8 mouse cellular contexts compared by ENCODE assay signal in the genomic region with DNA sequence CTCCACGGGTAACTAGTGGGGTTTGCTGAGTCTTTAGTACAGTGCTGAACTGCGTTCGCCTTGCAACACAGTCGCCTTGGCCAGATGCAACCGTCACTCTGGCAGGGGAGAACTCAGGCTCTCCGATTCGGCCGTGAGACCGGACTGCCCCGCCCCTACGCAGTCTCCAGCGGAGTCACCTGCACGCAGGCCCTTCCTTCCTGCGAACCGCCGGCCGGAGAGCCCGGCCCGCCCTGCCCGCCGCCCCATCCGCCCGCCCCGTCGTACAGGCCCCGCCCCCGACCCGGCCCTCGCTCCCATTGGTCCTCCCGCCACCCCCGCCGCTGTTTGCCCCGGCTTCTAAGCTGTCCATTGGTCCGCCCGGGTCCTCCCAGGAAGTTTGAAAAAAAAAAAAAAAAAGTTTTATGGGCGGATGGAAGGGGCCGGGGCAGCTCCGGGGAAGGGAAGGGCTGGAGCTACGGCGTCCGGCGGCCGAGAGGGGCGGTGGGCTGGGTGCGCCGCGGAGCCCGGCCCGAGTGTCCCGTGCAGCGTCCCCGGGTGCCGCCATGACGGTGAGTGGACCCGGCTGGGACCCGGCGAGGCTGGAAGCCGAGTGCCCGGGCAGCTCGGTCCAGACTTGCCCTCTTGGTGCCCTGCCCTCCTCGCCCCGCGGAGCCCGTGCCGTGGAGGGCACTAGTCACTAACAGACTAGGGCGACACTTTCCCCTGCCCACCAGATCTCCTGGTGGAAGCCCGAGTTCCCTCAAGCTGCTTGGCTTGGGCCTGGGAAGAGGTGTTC. TPM values are rescaled to one million over a fixed set of nuclear protein-coding genes. Genes with fewer than 3 reads are reported as not detected.
DNase-seq lines count a peak whose midpoint lies in the region; ATAC-seq lines count a peak whose summit lies in the region.

No protein-coding gene starts in this region.

- peak overlapping the region; percentile 76 for H3K9ac ChIP-seq in embryonic facial prominence, embryonic 11.5 days (replicated peaks; ENCODE audit: low read length)
- peak overlapping the region; percentile 88 for H3K9ac ChIP-seq in liver, embryonic 11.5 days (ENCODE audit: low read depth, low read length)

- peak overlapping the region; percentile 83 for H3K4me3 ChIP-seq in embryonic facial prominence, embryonic 11.5 days (ENCODE audit: low read depth, low read length)
- peak overlapping the region; percentile 92 for H3K4me3 ChIP-seq in liver, embryonic 11.5 days (ENCODE audit: low read depth, low read length)

- peak overlapping the region; percentile 93 for H3K4me2 ChIP-seq in embryonic facial prominence, embryonic 11.5 days (ENCODE audit: low read depth, low read length)
- peak overlapping the region; percentile 88 for H3K4me2 ChIP-seq in liver, embryonic 11.5 days

- H3K9me3 ChIP-seq in embryonic facial prominence, embryonic 11.5 days (replicated peaks; ENCODE audit: control insufficient read depth, low read length) = no peaks in the 10 kb centered on the region
- H3K9me3 ChIP-seq in liver, embryonic 11.5 days (ENCODE audit: control insufficient read depth, low read length) = no peaks in the 10 kb centered on the region

- H3K4me1 ChIP-seq in embryonic facial prominence, embryonic 11.5 days (ENCODE audit: control insufficient read depth, insufficient read depth, low read length) = peaks cover 16% of the 10 kb centered on the region
- H3K4me1 ChIP-seq in liver, embryonic 11.5 days (replicated peaks; ENCODE audit: control insufficient read depth, insufficient read depth, low read length) = peaks cover 45% of the 10 kb centered on the region

- H3K27ac ChIP-seq in embryonic facial prominence, embryonic 11.5 days (replicated peaks; ENCODE audit: low read depth, low read length) = peak overlapping the region; percentile 75
- peak overlapping the region; percentile 99 for H3K27ac ChIP-seq in liver, embryonic 11.5 days (ENCODE audit: low read depth, low read length)

- H3K27me3 ChIP-seq in embryonic facial prominence, embryonic 11.5 days (ENCODE audit: control insufficient read depth, insufficient read depth, low read length) = no peaks in the 10 kb centered on the region
- H3K27me3 ChIP-seq in liver, embryonic 11.5 days (replicated peaks; ENCODE audit: control insufficient read depth, insufficient read depth, low read length) = no peaks in the 10 kb centered on the region

- H3K36me3 ChIP-seq in embryonic facial prominence, embryonic 11.5 days (replicated peaks; ENCODE audit: control insufficient read depth, insufficient read depth, low read depth, low read length) = no peaks in the 10 kb centered on the region
- H3K36me3 ChIP-seq in liver, embryonic 11.5 days (ENCODE audit: control insufficient read depth, insufficient read depth, low read length) = no peaks in the 10 kb centered on the region

- DNase-seq in B cell, adult 2 months = peak; percentile 83
- DNase-seq in adrenal gland, postnatal 36 days = peak; percentile 95
- DNase-seq in embryonic facial prominence, embryonic 11.5 days (ENCODE audit: low spot score) = peak; percentile 95
- peak; percentile 87 for DNase-seq in heart, adult 8-10 months (ENCODE audit: low spot score)
- DNase-seq in kidney, adult 8-10 months = peak; percentile 90 to 93
- peak; percentile 88 for DNase-seq in liver, embryonic 11.5 days (ENCODE audit: low spot score)
- peak; percentile 77 to 81 for DNase-seq in spleen, postnatal 14 days (ENCODE audit: low spot score in 2 of 2)

- peak; percentile 68 for ATAC-seq in embryonic facial prominence, embryonic 11.5 days (replicated peaks; ENCODE audit: insufficient number of reproducible peaks, low FRiP score, low TSS enrichment, low read depth)
- ATAC-seq in liver, embryonic 11.5 days (replicated peaks; ENCODE audit: low FRiP score) = peak; percentile 87
- ATAC-seq in monocyte, adult 5-6 weeks (replicated peaks; ENCODE audit: insufficient number of reproducible peaks, low FRiP score, low TSS enrichment, poor library complexity, severe bottlenecking) = peak; percentile 75

- WGBS in embryonic facial prominence, embryonic 11.5 days = under 1% methylated on average over 65 of the region's 67 CpGs
- WGBS in liver, embryonic 11.5 days = under 1% methylated on average over 65 of the region's 67 CpGs

RNA-seq across cellular contexts. Expression of a gene that starts 35.3 kb away (rescaled TPM):
- total RNA-seq in adrenal gland, postnatal 36 days (2021) = 100 to 1,000 TPM; 111 to 142 TPM
- polyA plus RNA-seq in embryonic facial prominence, embryonic 11.5 days (2014; fragmentation: Nextera tagmentation; extraction: Ambion mirVana) = 33.4 and 36.9 TPM in 2 replicates
- 10 to 100 TPM; 30.2 to 31.3 (median 31.0) TPM for total RNA-seq in heart, adult 8-10 months (2022)
- polyA plus RNA-seq in liver, embryonic 11.5 days (2014; fragmentation: Nextera tagmentation; extraction: Ambion mirVana) = 46.7 and 50.7 TPM in 2 replicates
- 21.8 to 39.7 TPM (median 29.5 TPM) in 3 replicates for total RNA-seq in monocyte, adult 5-6 weeks (2017)

RNA-seq across cellular contexts. Expression of a gene that starts 45.4 kb away (rescaled TPM):
- total RNA-seq in adrenal gland, postnatal 36 days (2021) = 100 to 1,000 TPM; 127 to 173 TPM
- polyA plus RNA-seq in embryonic facial prominence, embryonic 11.5 days (2014; fragmentation: Nextera tagmentation; extraction: Ambion mirVana) = 315 and 326 TPM in 2 replicates
- total RNA-seq in heart, adult 8-10 months (2022) = 10 to 100 TPM; 64.1 to 92.7 (median 77.5) TPM
- 124 and 138 TPM in 2 replicates for polyA plus RNA-seq in liver, embryonic 11.5 days (2014; fragmentation: Nextera tagmentation; extraction: Ambion mirVana)
- 27.7 to 41.5 TPM (median 37.9 TPM) in 3 replicates for total RNA-seq in monocyte, adult 5-6 weeks (2017)

RNA-seq across cellular contexts. Expression of a gene that starts 48.1 kb away (rescaled TPM):
- 10 to 100 TPM; 41.5 to 47.4 TPM for total RNA-seq in adrenal gland, postnatal 36 days (2021)
- polyA plus RNA-seq in embryonic facial prominence, embryonic 11.5 days (2014; fragmentation: Nextera tagmentation; extraction: Ambion mirVana) = 56.7 and 58.8 TPM in 2 replicates
- total RNA-seq in heart, adult 8-10 months (2022) = 10 to 100 TPM; 14.7 to 17.9 (median 17.1) TPM
- 69.6 and 75.3 TPM in 2 replicates for polyA plus RNA-seq in liver, embryonic 11.5 days (2014; fragmentation: Nextera tagmentation; extraction: Ambion mirVana)
- total RNA-seq in monocyte, adult 5-6 weeks (2017) = 8.3 to 18.0 TPM (median 11.6 TPM) in 3 replicates

RNA-seq across cellular contexts. Expression of a gene that starts 56.3 kb away (rescaled TPM):
- 100 to 1,000 TPM; 303 to 486 TPM for total RNA-seq in adrenal gland, postnatal 36 days (2021)
- polyA plus RNA-seq in embryonic facial prominence, embryonic 11.5 days (2014; fragmentation: Nextera tagmentation; extraction: Ambion mirVana) = 547 and 598 TPM in 2 replicates
- 100 to 1,000 TPM; 175 to 339 (median 222) TPM for total RNA-seq in heart, adult 8-10 months (2022)
- polyA plus RNA-seq in liver, embryonic 11.5 days (2014; fragmentation: Nextera tagmentation; extraction: Ambion mirVana) = 761 and 837 TPM in 2 replicates
- total RNA-seq in monocyte, adult 5-6 weeks (2017) = 404 to 1,073 TPM (median 510 TPM) in 3 replicates

RNA-seq across cellular contexts. Expression of a gene that starts 58.8 kb away (rescaled TPM):
- total RNA-seq in adrenal gland, postnatal 36 days (2021) = under 1 TPM; 0.30 to 0.36 TPM
- polyA plus RNA-seq in embryonic facial prominence, embryonic 11.5 days (2014; fragmentation: Nextera tagmentation; extraction: Ambion mirVana) = 0.18 TPM in 1 of 2 replicates, not detected in the other
- not detected for total RNA-seq in heart, adult 8-10 months (2022)
- 0.22 and 0.34 TPM in 2 replicates for polyA plus RNA-seq in liver, embryonic 11.5 days (2014; fragmentation: Nextera tagmentation; extraction: Ambion mirVana)
- not detected in 3 replicates for total RNA-seq in monocyte, adult 5-6 weeks (2017)

Comparison
In these comparisons a context has a peak if more than half of its experiments do, and no peak if none do; other contexts are left out.
1. Peak in every context shown above with its lines: DNase-seq, ATAC-seq, H3K4me3 ChIP-seq and H3K27ac ChIP-seq.